Mouse (Mus musculus) ES-Bruce4 (cell line): ENCODE data around the gene Urad. TPM values are rescaled to one million over a fixed set of nuclear protein-coding genes. Genes with fewer than 3 reads are reported as not detected.

Experiments used
- H3K27ac ChIP-seq: 2 replicates; pipeline ENCODE4 v1.5.1; 2012; ENCODE audit warnings: low read length, inconsistent platforms; ENCODE audit not compliant: insufficient read depth
- H3K27me3 ChIP-seq: 2 replicates; pipeline ENCODE4 v1.6.1; 2012; ENCODE audit warnings: mild to moderate bottlenecking, low read length, inconsistent platforms; ENCODE audit not compliant: control insufficient read depth, poor library complexity, insufficient read depth, severe bottlenecking
- H3K36me3 ChIP-seq: 2 replicates; pipeline ENCODE4 v1.6.1; 2012; ENCODE audit warnings: inconsistent platforms, mild to moderate bottlenecking, low read length, moderate library complexity; ENCODE audit not compliant: control insufficient read depth, poor library complexity, insufficient read depth, severe bottlenecking
- H3K4me1 ChIP-seq: one replicate; pipeline ENCODE4 v1.8.1; 2011; ENCODE audit warnings: low read length; ENCODE audit not compliant: control insufficient read depth, insufficient read depth
- H3K4me3 ChIP-seq: 2 replicates; pipeline ENCODE4 v1.5.1; 2011; ENCODE audit warnings: low read depth, mild to moderate bottlenecking, low read length
- H3K9ac ChIP-seq: 2 replicates; pipeline ENCODE4 v1.6.1; 2012; ENCODE audit warnings: low read depth, mild to moderate bottlenecking, inconsistent platforms; ENCODE audit not compliant: poor library complexity, severe bottlenecking
- H3K9me3 ChIP-seq: replicated peaks from 2 replicates; pipeline ENCODE4 v1.6.1; 2012; ENCODE audit warnings: mild to moderate bottlenecking, low read length, inconsistent platforms; ENCODE audit not compliant: control insufficient read depth, poor library complexity, insufficient read depth, severe bottlenecking
- CTCF ChIP-seq: IDR thresholded peaks from one replicate; pipeline ENCODE4 v1.8.1; 2011; ENCODE audit warnings: low read depth, low read length
- EP300 ChIP-seq: IDR thresholded peaks from 2 replicates; pipeline ENCODE4 v1.6.1; 2011; ENCODE audit warnings: low read depth, low read length; ENCODE audit not compliant: insufficient read depth
- POLR2A ChIP-seq: IDR thresholded peaks from one replicate; pipeline ENCODE4 v1.8.1; 2011; ENCODE audit warnings: low read length; ENCODE audit not compliant: insufficient read depth
- polyA plus RNA-seq: library from polyadenylated mRNA; stranded (reverse); fragments of >200 nt; gene quantifications from 2 replicates; pipeline ENCODE4 v1.2.4, GENCODE M21; 2011; ENCODE audit warnings: low read depth; ENCODE audit not compliant: missing spikeins, insufficient read depth, insufficient read length

Urad gene
- polyA plus RNA-seq, 1 experiment = not detected

- Histone ChIP-seq H3K27ac (no peak overlapping the region), H3K9me3 (no peaks in the 10 kb centered on the region), H3K36me3 (no peaks in the 10 kb centered on the region), H3K27me3 (no peaks in the 10 kb centered on the region), H3K4me1 (no peaks in the 10 kb centered on the region), H3K9ac (no peak overlapping the region), H3K4me3 (no peak overlapping the region)
- TF ChIP-seq POLR2A (no peak), CTCF (peak; percentile 86)
Observed at GRCm38 (mm10) chr5:147357536-147357935, 35.3 kb upstream of the Urad start.

DNA sequence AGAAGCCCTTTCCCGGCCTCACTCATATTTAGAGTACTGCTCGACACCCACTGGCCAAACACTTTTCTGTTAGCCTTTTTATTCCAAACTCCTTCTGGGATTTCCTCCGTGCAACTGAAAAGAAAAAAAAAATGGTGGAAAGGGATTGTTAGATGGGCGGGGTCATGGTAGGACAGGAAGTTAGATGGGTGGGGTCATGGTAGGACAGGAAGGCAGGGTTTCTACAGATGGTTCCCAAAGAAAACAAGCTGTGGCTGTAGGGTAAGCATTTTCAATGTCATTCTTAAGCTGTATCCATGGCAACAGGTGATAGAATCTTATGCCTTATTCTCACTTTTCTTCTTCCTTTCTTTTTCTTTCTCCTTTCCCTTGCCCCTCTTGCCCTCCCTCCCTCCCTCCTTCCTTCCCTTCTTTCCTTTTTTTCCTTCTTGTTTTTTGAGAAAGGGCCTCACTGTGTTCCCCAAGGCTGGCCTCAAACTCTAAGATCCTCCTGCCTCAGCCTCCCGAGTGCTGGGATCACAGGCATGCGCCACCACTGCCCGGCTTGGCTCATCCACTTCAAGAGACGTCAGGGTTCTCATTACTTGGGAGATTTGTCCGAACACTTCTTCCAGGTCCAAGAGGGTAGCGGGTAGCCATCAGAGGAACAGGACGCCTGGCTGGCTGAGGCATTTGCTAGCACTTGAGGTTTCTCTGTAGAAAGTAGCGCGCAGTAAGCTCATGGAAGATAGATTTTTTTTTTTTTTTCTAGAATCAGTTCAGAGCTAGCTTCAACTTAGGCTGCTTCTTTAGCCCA lies 34.2 kb upstream of the Urad start:
- H3K27ac ChIP-seq = no peak overlapping the region
- no peaks in the 10 kb centered on the region for H3K9me3 ChIP-seq
- no peaks in the 10 kb centered on the region for H3K27me3 ChIP-seq
- no peak overlapping the region for H3K9ac ChIP-seq
- H3K36me3 ChIP-seq = no peaks in the 10 kb centered on the region
- H3K4me3 ChIP-seq = no peak overlapping the region
- H3K4me1 ChIP-seq = no peaks in the 10 kb centered on the region
- no peak for TF ChIP-seq CTCF
- no peak for TF ChIP-seq POLR2A
- no peak for TF ChIP-seq EP300

DNA sequence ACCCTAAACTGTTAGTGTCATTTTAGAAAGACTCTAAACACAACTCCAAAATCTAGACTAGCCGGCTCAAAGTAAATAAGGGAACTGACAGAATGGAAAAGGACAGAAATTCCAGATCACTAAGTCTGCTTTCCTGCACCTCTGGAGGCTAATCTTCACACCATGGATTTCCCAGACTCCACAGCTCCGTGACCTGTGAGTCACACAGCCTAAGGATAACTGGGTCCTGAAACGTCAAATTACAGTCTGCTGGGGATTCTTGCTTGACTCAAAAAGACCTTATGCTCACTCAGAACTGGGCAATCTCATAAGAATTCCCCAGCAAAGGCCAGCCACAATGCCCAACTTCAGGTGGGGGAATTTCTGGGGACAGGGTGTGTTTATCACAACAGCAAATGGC lies 33.5 kb upstream of the Urad start:
- H3K9ac ChIP-seq = no peak overlapping the region
- no peaks in the 10 kb centered on the region for H3K27me3 ChIP-seq
- no peak overlapping the region for H3K4me3 ChIP-seq
- no peak overlapping the region for H3K27ac ChIP-seq
- H3K36me3 ChIP-seq = no peaks in the 10 kb centered on the region
- H3K9me3 ChIP-seq = no peaks in the 10 kb centered on the region
- TF ChIP-seq CTCF = no peak
- TF ChIP-seq EP300 = no peak
- TF ChIP-seq POLR2A = no peak
- no peaks in the 10 kb centered on the region for H3K4me1 ChIP-seq

GRCm38 (mm10) chr5:147354985-147355384 lies 32.7 kb upstream of the Urad start:
- Histone ChIP-seq H3K4me1 (no peaks in the 10 kb centered on the region), H3K4me3 (no peak overlapping the region), H3K27me3 (no peaks in the 10 kb centered on the region), H3K27ac (no peak overlapping the region), H3K36me3 (no peaks in the 10 kb centered on the region), H3K9ac (no peak overlapping the region), H3K9me3 (no peaks in the 10 kb centered on the region)
- no peak for TF ChIP-seq POLR2A
- no peak for TF ChIP-seq EP300
- no peak for TF ChIP-seq CTCF

DNA sequence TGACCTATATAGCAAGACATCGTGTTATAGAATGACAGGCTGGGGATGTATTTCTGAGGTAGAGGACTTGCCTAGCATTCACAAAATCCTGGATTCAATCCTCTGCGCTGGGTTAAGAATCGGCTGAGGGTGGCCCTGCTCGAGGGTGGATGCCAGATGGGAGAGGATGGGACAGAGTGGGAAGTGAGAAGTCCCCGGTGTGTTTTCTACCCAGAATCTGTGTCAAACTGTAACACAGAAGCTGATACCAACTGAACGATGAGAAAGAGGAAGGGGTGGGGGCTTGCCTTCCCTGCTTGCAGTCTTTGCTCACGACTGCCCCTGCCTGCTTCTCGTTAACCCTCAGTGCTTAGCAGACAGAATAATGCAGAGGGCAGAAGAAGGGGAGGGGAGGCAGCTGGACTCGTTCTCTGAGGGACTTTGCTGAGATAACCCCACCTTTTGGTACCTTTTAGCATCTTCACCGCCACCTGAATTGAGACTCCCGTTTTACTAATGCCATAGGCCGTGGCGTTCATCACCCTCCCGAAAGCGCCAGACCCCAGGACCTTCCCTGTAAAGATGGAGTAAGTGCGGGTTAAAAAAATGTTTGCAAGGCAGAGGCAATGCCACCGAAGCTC lies 32.0 kb upstream of the Urad start:
- H3K36me3 ChIP-seq = no peaks in the 10 kb centered on the region
- H3K9ac ChIP-seq = no peak overlapping the region
- no peak for TF ChIP-seq CTCF
- TF ChIP-seq EP300 = no peak
- TF ChIP-seq POLR2A = no peak
- no peak overlapping the region for H3K27ac ChIP-seq
- H3K4me1 ChIP-seq = no peaks in the 10 kb centered on the region
- no peaks in the 10 kb centered on the region for H3K27me3 ChIP-seq
- H3K4me3 ChIP-seq = no peak overlapping the region
- no peaks in the 10 kb centered on the region for H3K9me3 ChIP-seq

DNA sequence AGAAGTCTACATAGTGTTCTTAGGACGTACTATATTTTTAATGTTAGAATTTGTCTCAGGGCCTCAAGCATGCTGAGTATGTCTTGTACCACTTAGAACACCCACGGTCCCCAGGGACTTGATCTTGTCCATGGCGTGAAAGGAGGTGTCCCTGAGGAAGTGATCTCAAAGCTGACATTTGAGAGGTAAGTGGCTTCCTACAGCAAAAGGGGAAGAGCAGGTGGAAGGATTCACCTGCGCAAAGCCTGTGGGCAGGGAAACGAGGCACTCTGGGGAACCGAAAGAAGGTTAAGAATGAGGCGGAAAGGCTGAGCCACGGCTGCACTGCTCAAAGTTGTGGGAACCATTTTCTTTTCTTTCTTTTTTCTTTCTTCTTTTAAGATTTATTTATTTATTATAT lies 29.7 kb upstream of the Urad start:
- no peak for TF ChIP-seq EP300
- no peak for TF ChIP-seq CTCF
- TF ChIP-seq POLR2A = no peak
- Histone ChIP-seq H3K4me3 (no peak overlapping the region), H3K9ac (no peak overlapping the region), H3K4me1 (no peaks in the 10 kb centered on the region), H3K27me3 (no peaks in the 10 kb centered on the region), H3K27ac (no peak overlapping the region), H3K36me3 (no peaks in the 10 kb centered on the region), H3K9me3 (no peaks in the 10 kb centered on the region)
